Mouse (Mus musculus) adrenal gland, adult (tissue): ENCODE measurements around the gene 1700069L16Rik.

Source experiments
- DNase-seq, 2 experiments: peaks; one replicate each; pipeline ENCODE4 v3.0.0; 2022 to 2023; ENCODE audit warnings: low spot score in 1 of 2; ENCODE audit not compliant: inconsistent age in 2 of 2

Gene 1700069L16Rik

GRCm38 (mm10) chr5:113724446-113724845 lies at the start of gene 1700069L16Rik:
Gene 1700069L16Rik, minus strand, starts transcription at chr5:113724772.
- peak; percentile 69 to 91 for DNase-seq

GRCm38 (mm10) chr5:113773664-113774063 lies 49.1 kb upstream of the 1700069L16Rik start:
- DNase-seq, result peak; percentile 95 to 99

- DNase-seq, result no peak
These were observed 48.4 kb upstream of the 1700069L16Rik start for GRCm38 (mm10) chr5:113772905-113773519.

DNA sequence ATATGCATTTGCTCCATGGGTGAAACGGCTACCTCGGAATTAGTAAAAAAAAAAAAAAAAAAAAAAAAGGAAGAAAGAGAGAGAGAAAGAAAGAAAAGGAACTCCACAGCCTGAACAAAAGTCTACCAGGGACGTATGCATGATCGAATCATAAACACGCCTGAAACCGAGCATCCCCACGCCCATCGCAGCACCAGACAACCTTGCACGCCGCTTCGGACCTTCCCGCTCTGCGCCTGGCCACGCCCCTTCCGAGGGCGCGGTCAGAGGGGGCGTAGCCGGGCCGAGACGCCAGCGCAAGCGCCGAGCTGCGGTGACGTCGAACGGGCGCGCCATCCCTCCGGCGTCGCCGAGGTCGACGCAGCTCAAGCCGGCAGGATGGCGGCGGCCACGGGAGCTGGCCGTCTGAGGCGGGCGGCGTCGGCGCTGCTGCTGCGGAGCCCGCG lies 47.9 kb upstream of the 1700069L16Rik start, which contains the start of the genes Sart3 and Iscu:
Gene Sart3, minus strand, starts transcription at position 61 of the 446 bp plus-strand sequence.
Gene Iscu, plus strand, starts transcription at position 299 of the 446 bp plus-strand sequence.
- peak; percentile 97 for DNase-seq

DNA sequence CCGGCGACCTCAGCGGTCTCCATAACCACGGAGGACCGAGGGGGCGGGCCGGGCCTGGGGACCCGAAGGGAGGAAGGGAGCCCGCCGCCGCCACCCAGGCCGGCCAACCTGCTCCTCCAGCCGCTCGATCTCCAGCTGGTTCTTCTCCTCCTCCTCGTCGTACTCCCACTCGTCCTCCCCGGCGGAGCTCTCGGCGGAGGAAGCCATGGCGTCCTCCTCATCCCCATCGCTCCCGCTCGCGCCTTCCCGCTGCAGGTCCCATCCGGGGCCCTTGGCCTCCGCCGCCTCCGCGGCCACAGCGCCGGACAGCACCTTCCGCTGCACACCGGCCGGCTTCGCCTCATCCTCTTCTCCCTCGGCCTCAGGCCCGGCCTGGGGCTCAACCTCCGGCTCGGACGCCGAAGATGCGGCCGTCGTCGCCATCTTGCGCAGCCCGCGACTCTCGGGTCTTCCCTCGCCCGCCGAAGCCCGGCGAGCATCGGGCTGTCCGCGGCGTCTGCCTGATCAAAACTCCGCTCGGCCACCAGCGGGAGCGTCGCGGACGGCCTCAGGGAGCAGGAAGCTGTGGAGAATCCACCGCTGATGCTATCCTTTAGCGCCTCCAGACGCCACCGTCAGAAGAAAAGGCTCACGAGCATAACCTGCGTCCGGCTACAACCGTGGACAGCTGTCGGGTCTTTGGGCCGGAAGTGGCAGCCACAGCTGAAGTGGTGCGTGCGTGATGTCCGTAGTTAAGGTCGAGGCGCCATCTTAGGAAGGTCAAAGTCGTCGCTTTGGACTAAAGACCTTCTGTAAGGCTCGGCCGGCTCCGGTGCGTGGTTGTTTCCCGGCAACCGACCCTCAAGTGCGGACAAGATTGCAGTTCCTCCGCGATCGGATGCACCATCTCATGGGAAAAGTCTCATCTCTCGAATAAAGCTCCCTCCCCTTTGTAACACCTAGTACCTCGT lies 46.9 kb upstream of the 1700069L16Rik start:
- peak; percentile 91 to 97 for DNase-seq

- DNase-seq, result no peak
These were observed 44.2 kb upstream of the 1700069L16Rik start for GRCm38 (mm10) chr5:113768806-113769205.

DNA sequence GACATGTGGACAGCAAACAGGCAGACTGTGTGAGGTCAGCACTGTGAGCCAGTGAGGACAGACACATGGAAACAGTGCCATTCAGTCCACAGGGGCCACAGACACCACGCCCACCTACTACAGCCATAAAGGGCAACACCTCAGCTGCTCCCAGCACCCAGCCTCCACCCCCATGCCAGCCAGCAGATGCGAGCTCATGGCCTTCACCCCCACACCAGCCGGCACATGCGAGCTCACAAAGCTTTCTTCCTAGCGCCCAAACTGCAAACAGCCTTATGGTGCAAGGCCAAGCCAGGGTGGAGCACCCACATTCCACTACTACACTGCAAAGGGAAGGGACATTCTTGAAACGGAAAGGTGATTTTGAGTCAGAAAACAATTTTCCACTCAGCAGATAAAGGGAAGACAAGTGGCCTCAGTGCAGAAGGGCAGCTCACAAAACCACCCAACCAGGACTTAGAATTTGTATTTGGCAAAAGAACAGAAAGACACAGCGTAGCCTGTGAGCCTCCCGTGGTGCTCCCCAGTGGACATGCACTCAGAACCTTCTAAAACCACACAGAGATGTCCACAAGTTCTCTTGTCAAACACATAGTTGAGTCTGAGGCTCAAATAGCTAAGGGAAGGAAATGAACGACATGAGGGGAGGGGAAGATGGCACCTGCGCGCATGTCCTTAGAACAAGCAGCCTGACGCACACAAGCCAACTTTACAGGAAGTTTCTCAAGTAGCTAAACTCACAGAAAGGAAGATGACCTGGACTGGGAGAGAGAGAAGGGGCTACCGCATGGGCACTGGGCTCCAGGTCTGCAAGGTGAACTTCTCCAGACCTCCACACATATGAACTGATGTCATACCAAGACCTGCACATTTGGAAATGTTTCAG lies 41.3 kb upstream of the 1700069L16Rik start:
- peak in 1 of 2 experiments; percentile 66 for DNase-seq

GRCm38 (mm10) chr5:113764426-113764825 lies 39.9 kb upstream of the 1700069L16Rik start:
- DNase-seq, result no peak

GRCm38 (mm10) chr5:113761585-113761984 lies 37.0 kb upstream of the 1700069L16Rik start:
- no peak for DNase-seq

- no peak for DNase-seq
These were observed 30.9 kb upstream of the 1700069L16Rik start for GRCm38 (mm10) chr5:113755347-113756030.

DNA sequence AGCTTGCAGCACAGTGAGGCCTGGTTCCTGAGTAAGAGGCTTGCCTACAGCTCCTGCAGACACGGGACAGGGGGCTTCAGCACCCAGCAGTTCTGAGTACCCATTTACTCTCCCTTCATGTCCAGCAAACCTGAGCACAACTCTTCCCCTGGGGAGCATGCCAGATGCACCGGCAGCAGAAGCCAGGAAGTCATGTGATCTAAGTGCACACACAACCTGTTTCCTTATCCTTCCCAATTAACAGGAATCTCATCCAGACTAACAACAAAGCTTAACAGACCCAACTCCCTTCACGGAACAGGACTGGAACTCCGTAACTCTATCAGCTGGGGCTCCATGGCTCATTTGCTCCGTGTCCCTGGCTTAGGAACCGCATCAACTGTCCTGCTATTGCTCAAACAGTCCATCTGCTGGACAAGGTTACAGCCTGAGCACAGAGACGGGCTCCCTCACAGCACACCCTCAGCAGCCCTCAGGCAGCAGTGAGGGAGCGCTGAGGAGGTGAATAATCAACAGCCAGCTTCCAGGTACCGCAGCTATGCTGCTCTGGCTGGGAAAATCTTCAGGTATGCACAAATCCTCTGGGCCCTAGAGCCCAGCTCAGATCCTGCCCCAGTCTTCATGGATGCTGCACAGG lies 27.1 kb upstream of the 1700069L16Rik start:
- peak in 1 of 2 experiments; percentile 33 for DNase-seq

- no peak for DNase-seq
These were observed 24.2 kb upstream of the 1700069L16Rik start for GRCm38 (mm10) chr5:113748556-113749331.

- DNase-seq, result no peak
These were observed 23.1 kb upstream of the 1700069L16Rik start for GRCm38 (mm10) chr5:113747629-113748028.

GRCm38 (mm10) chr5:113737607-113738237 lies 13.2 kb upstream of the 1700069L16Rik start:
- DNase-seq, result peak; percentile 29 to 56

- peak; percentile 26 to 45 for DNase-seq
These were observed 12.1 kb upstream of the 1700069L16Rik start for GRCm38 (mm10) chr5:113736522-113737164.

GRCm38 (mm10) chr5:113736113-113736502 lies 11.5 kb upstream of the 1700069L16Rik start:
- DNase-seq, result no peak

GRCm38 (mm10) chr5:113735345-113736112 lies 11.0 kb upstream of the 1700069L16Rik start, which contains the start of gene Ficd:
Gene Ficd, plus strand, starts transcription at chr5:113735803.
- peak; percentile 94 to 96 for DNase-seq
